Mouse (Mus musculus) layer of hippocampus, adult 9-11 months (tissue): ENCODE results near the gene Sst.

Experiments used
- DNase-seq: peaks from one replicate; pipeline ENCODE4 v3.0.0; 2022

Sst gene

GRCm38 (mm10) chr16:23885098-23885497, 5.7 kb downstream of the Sst start:
- no peak for DNase-seq

- no peak for DNase-seq
Measured at GRCm38 (mm10) chr16:23855242-23855641, 35.5 kb downstream of the Sst start.

GRCm38 (mm10) chr16:23849720-23850119, 41.0 kb downstream of the Sst start:
- no peak for DNase-seq

GRCm38 (mm10) chr16:23849176-23849575, 41.6 kb downstream of the Sst start:
- DNase-seq, result no peak

- no peak for DNase-seq
Measured at GRCm38 (mm10) chr16:23844622-23845021, 46.1 kb downstream of the Sst start.

GRCm38 (mm10) chr16:23842609-23843008, 48.1 kb downstream of the Sst start:
- DNase-seq, result no peak
